Mouse (Mus musculus): ENCODE measurements around the gene Cracr2a.

DNA sequence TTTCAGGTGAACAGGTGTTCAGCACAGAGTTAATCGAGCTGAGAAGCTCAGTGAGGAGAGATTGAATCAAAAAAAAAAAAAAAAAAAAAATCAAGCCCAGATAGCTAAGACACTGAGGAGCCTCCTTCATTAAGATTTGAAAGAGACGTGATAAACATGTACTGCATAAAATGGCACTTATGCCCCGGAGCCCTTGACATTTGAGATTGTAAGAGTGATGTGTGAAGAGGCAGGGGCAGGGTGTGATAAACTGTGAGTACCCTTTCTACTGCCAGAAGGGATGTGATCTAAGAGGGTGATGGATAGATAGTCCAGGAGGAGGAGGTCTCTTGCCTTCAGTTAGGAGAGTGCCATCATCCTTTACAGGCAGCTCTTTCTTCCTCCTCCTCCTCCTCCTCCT, 30.9 kb upstream of the Cracr2a start:
- TF ChIP-seq POLR2A (IDR thresholded peaks at IDR 0.05; ENCODE audit: borderline replicate concordance, control insufficient read depth, low read depth, low read length) (no peak), CTCF (IDR thresholded peaks at IDR 0.05; ENCODE audit: control insufficient read depth, insufficient read depth, low read length) (no peak)

Data from bone marrow, adult 2 months (tissue).